Comparison of ENCODE assay signal across 8 mouse cellular contexts in the genomic region with DNA sequence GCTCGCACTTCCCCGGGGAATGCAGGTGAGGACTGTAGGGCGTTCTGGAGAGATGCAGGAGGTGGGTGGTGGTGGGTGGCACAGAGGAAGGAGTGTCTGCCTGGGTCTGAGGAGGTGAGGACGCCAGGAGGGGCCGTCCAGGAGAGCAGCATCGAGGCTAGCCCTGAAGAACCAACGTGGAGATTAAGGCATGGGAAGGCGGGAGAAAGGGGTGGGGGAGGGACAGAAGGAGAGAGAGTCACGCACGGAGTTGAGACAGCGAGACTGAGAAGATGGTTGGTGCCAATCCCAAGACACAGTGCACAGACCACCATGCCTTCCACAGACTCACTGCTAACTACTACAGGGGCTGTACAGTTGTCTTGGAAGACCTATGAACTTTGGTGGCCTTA. TPM values are rescaled to one million over a fixed set of nuclear protein-coding genes. Genes with fewer than 3 reads are reported as not detected.
DNase-seq lines count a peak whose midpoint lies in the region; ATAC-seq and TF ChIP-seq lines count a peak whose summit lies in the region.

No protein-coding gene starts in this region.

- H3K4me3 ChIP-seq in kidney, postnatal 0 days (replicated peaks; ENCODE audit: low read depth, low read length) = peak overlapping the region; percentile 57
- peak overlapping the region; percentile 45 for H3K4me3 ChIP-seq in embryonic facial prominence, embryonic 13.5 days
- peak overlapping the region; percentile 17; the same call in 1 of the 2 replicates for H3K4me3 ChIP-seq in limb, embryonic 11.5 days (ENCODE audit: low read depth, low read length)
- peak overlapping the region; percentile 43 for H3K4me3 ChIP-seq in neural tube, embryonic 13.5 days

- H3K9ac ChIP-seq in kidney, postnatal 0 days (ENCODE audit: low read depth, low read length) = peak overlapping the region; percentile 49
- H3K9ac ChIP-seq in embryonic facial prominence, embryonic 13.5 days = peak overlapping the region; percentile 47; the same call in 1 of the 2 replicates
- no peak overlapping the region for H3K9ac ChIP-seq in limb, embryonic 11.5 days (ENCODE audit: low read length)
- H3K9ac ChIP-seq in neural tube, embryonic 13.5 days = 0 out of 2 replicates have a peak overlapping the region, but pooled peaks have one; percentile 31

- no peaks in the 10 kb centered on the region for H3K4me1 ChIP-seq in kidney, postnatal 0 days (replicated peaks; ENCODE audit: insufficient read depth, low read length)
- H3K4me1 ChIP-seq in embryonic facial prominence, embryonic 13.5 days = peaks cover 15% of the 10 kb centered on the region
- no peaks in the 10 kb centered on the region for H3K4me1 ChIP-seq in limb, embryonic 11.5 days (ENCODE audit: control insufficient read depth, insufficient read depth, low read length)
- peaks cover 17% of the 10 kb centered on the region for H3K4me1 ChIP-seq in neural tube, embryonic 13.5 days (replicated peaks)

- H3K27ac ChIP-seq in kidney, postnatal 0 days = no peak overlapping the region
- no peak overlapping the region for H3K27ac ChIP-seq in embryonic facial prominence, embryonic 13.5 days
- no peak overlapping the region for H3K27ac ChIP-seq in limb, embryonic 11.5 days (replicated peaks; ENCODE audit: low read depth, low read length)
- no peak overlapping the region for H3K27ac ChIP-seq in neural tube, embryonic 13.5 days (replicated peaks)

- 13% methylated on average over 11 of the region's 11 CpGs for WGBS in kidney, postnatal 0 days
- 10% methylated on average over 11 of the region's 11 CpGs for WGBS in embryonic facial prominence, embryonic 13.5 days
- WGBS in limb, embryonic 11.5 days = 7% methylated on average over 11 of the region's 11 CpGs
- WGBS in neural tube, embryonic 13.5 days = 7% methylated on average over 11 of the region's 11 CpGs

- H3K4me2 ChIP-seq in kidney, postnatal 0 days (ENCODE audit: low read length) = peak overlapping the region; percentile 78
- peak overlapping the region; percentile 73 for H3K4me2 ChIP-seq in embryonic facial prominence, embryonic 13.5 days
- peak overlapping the region; percentile 39 for H3K4me2 ChIP-seq in limb, embryonic 11.5 days (ENCODE audit: low read depth, severe bottlenecking)
- peak overlapping the region; percentile 71 for H3K4me2 ChIP-seq in neural tube, embryonic 13.5 days

- DNase-seq in kidney, postnatal 0 days (ENCODE audit: low spot score) = no peak
- no peak for DNase-seq in kidney, adult 9 months
- DNase-seq in limb, embryonic 11.5 days (ENCODE audit: low spot score) = no peak
- no peak for DNase-seq in thymus, postnatal 4 days
- DNase-seq in frontal cortex, postnatal 10 days (ENCODE audit: low spot score in 2 of 2) = no peak
- DNase-seq in kidney, adult 18-20 months = no peak

- no peak for TF ChIP-seq CTCF in kidney, postnatal 0 days (IDR thresholded peaks at IDR 0.05; ENCODE audit: low read depth)

- 0 out of 2 replicates have a peak, but pooled peaks cover 4% of the 10 kb centered on the region for H3K36me3 ChIP-seq in kidney, postnatal 0 days (ENCODE audit: insufficient read depth, low read length)
- H3K36me3 ChIP-seq in embryonic facial prominence, embryonic 13.5 days = no peaks in the 10 kb centered on the region
- no peaks in the 10 kb centered on the region for H3K36me3 ChIP-seq in limb, embryonic 11.5 days (ENCODE audit: control insufficient read depth, insufficient read depth, low read length)
- no peaks in the 10 kb centered on the region for H3K36me3 ChIP-seq in neural tube, embryonic 13.5 days

- H3K27me3 ChIP-seq in kidney, postnatal 0 days (ENCODE audit: insufficient read depth, low read length) = peaks cover 13% of the 10 kb centered on the region
- H3K27me3 ChIP-seq in embryonic facial prominence, embryonic 13.5 days = peaks cover 92% of the 10 kb centered on the region
- H3K27me3 ChIP-seq in limb, embryonic 11.5 days (ENCODE audit: control insufficient read depth, insufficient read depth, low read length) = peaks cover 54% of the 10 kb centered on the region
- peaks cover 90% of the 10 kb centered on the region for H3K27me3 ChIP-seq in neural tube, embryonic 13.5 days

- no peak for ATAC-seq in kidney, postnatal 0 days (replicated peaks; ENCODE audit: low FRiP score, low read depth)
- no peak for ATAC-seq in embryonic facial prominence, embryonic 13.5 days (ENCODE audit: insufficient number of reproducible peaks, insufficient read depth, low FRiP score, low TSS enrichment, low read depth)
- ATAC-seq in limb, embryonic 11.5 days (ENCODE audit: insufficient number of reproducible peaks, low FRiP score, low TSS enrichment, low read depth) = no peak
- no peak for ATAC-seq in neural tube, embryonic 13.5 days (ENCODE audit: low read depth)

- H3K9me3 ChIP-seq in kidney, postnatal 0 days (replicated peaks; ENCODE audit: low read length) = no peaks in the 10 kb centered on the region
- no peaks in the 10 kb centered on the region for H3K9me3 ChIP-seq in embryonic facial prominence, embryonic 13.5 days
- no peaks in the 10 kb centered on the region for H3K9me3 ChIP-seq in limb, embryonic 11.5 days (ENCODE audit: control insufficient read depth, low read length)
- no peaks in the 10 kb centered on the region for H3K9me3 ChIP-seq in neural tube, embryonic 13.5 days

RNA-seq across cellular contexts. Expression of a gene that starts 1.0 kb away (rescaled TPM):
- polyA plus RNA-seq in kidney, postnatal 0 days (2015; fragmentation: Nextera tagmentation; extraction: Ambion mirVana) = 17.7 and 21.6 TPM in 2 replicates
- 4.3 and 5.7 TPM in 2 replicates for polyA plus RNA-seq in embryonic facial prominence, embryonic 13.5 days (2015; fragmentation: Nextera tagmentation; extraction: Ambion mirVana)
- 1.7 and 1.9 TPM in 2 replicates for polyA plus RNA-seq in limb, embryonic 11.5 days (2014; fragmentation: Nextera tagmentation; extraction: Ambion mirVana)
- 2.6 and 3.5 TPM in 2 replicates for polyA plus RNA-seq in neural tube, embryonic 13.5 days (2015; fragmentation: Nextera tagmentation; extraction: Ambion mirVana)

RNA-seq across cellular contexts. Expression of a gene that starts 4.8 kb away (rescaled TPM):
- polyA plus RNA-seq in kidney, postnatal 0 days (2015; fragmentation: Nextera tagmentation; extraction: Ambion mirVana) = 8.8 TPM in 2 replicates
- 3.5 and 3.7 TPM in 2 replicates for polyA plus RNA-seq in embryonic facial prominence, embryonic 13.5 days (2015; fragmentation: Nextera tagmentation; extraction: Ambion mirVana)
- polyA plus RNA-seq in limb, embryonic 11.5 days (2014; fragmentation: Nextera tagmentation; extraction: Ambion mirVana) = 0.55 and 1.1 TPM in 2 replicates
- 0.95 and 1.5 TPM in 2 replicates for polyA plus RNA-seq in neural tube, embryonic 13.5 days (2015; fragmentation: Nextera tagmentation; extraction: Ambion mirVana)

RNA-seq across cellular contexts. Expression of a gene that starts 11.0 kb away (rescaled TPM):
- polyA plus RNA-seq in kidney, postnatal 0 days (2015; fragmentation: Nextera tagmentation; extraction: Ambion mirVana) = 5.9 TPM in 2 replicates
- polyA plus RNA-seq in embryonic facial prominence, embryonic 13.5 days (2015; fragmentation: Nextera tagmentation; extraction: Ambion mirVana) = 2.3 and 3.8 TPM in 2 replicates
- 0.45 and 2.2 TPM in 2 replicates for polyA plus RNA-seq in limb, embryonic 11.5 days (2014; fragmentation: Nextera tagmentation; extraction: Ambion mirVana)
- polyA plus RNA-seq in neural tube, embryonic 13.5 days (2015; fragmentation: Nextera tagmentation; extraction: Ambion mirVana) = 0.98 and 1.2 TPM in 2 replicates

RNA-seq across cellular contexts. Expression of a gene that starts 11.2 kb away (rescaled TPM):
- 8.5 and 8.8 TPM in 2 replicates for polyA plus RNA-seq in kidney, postnatal 0 days (2015; fragmentation: Nextera tagmentation; extraction: Ambion mirVana)
- polyA plus RNA-seq in embryonic facial prominence, embryonic 13.5 days (2015; fragmentation: Nextera tagmentation; extraction: Ambion mirVana) = 8.4 and 9.5 TPM in 2 replicates
- 2.4 and 3.1 TPM in 2 replicates for polyA plus RNA-seq in limb, embryonic 11.5 days (2014; fragmentation: Nextera tagmentation; extraction: Ambion mirVana)
- 0.60 and 1.4 TPM in 2 replicates for polyA plus RNA-seq in neural tube, embryonic 13.5 days (2015; fragmentation: Nextera tagmentation; extraction: Ambion mirVana)

RNA-seq across cellular contexts. Expression of a gene that starts 40.2 kb away (rescaled TPM):
- polyA plus RNA-seq in kidney, postnatal 0 days (2015; fragmentation: Nextera tagmentation; extraction: Ambion mirVana) = 0.11 and 0.18 TPM in 2 replicates
- not detected in 2 replicates for polyA plus RNA-seq in embryonic facial prominence, embryonic 13.5 days (2015; fragmentation: Nextera tagmentation; extraction: Ambion mirVana)
- not detected in 2 replicates for polyA plus RNA-seq in limb, embryonic 11.5 days (2014; fragmentation: Nextera tagmentation; extraction: Ambion mirVana)
- polyA plus RNA-seq in neural tube, embryonic 13.5 days (2015; fragmentation: Nextera tagmentation; extraction: Ambion mirVana) = not detected in 2 replicates
